7 mouse cellular contexts compared by ENCODE assay signal in genomic region chr17:80061783-80062619, GRCm38 (mm10). TPM values are rescaled to one million over a fixed set of nuclear protein-coding genes. Genes with fewer than 3 reads are reported as not detected.
A peak's percentile ranks its signal among the peaks of the same experiment; 100 is the strongest.
DNase-seq lines count a peak whose midpoint lies in the region; ATAC-seq and TF ChIP-seq lines count a peak whose summit lies in the region.

Hnrnpll (minus strand) TSS chr17:80062334.

- intact Hi-C loops in left cerebral cortex, postnatal 4 days (cut with DNase I): loop anchor here (5.0 to 10.0 kb wide), 2 partner anchors 63 to 105 kb away; partner anchors contain the start of gene Galm

- H3K9me3 ChIP-seq in embryonic facial prominence, embryonic 10.5 days: no peaks in the 10 kb centered on the region
- H3K9me3 ChIP-seq in intestine, postnatal 0 days (ENCODE audit: control insufficient read depth): no peaks in the 10 kb centered on the region
- no peaks in the 10 kb centered on the region for H3K9me3 ChIP-seq in midbrain, embryonic 12.5 days

- H3K4me1 ChIP-seq in embryonic facial prominence, embryonic 10.5 days: peaks cover 28% of the 10 kb centered on the region
- H3K4me1 ChIP-seq in intestine, postnatal 0 days (replicated peaks; ENCODE audit: control insufficient read depth, insufficient read depth, low read length): no peaks in the 10 kb centered on the region
- H3K4me1 ChIP-seq in midbrain, embryonic 12.5 days: peaks cover 27% of the 10 kb centered on the region
- peaks cover 2% of the 10 kb centered on the region; the same call in 1 of the 2 replicates for H3K4me1 ChIP-seq in small intestine, adult 2 months (ENCODE audit: control insufficient read depth, insufficient read depth, insufficient read length, low read length)

- under 1% methylated on average over 97 of the region's 97 CpGs for WGBS in embryonic facial prominence, embryonic 10.5 days
- WGBS in intestine, postnatal 0 days: under 1% methylated on average over 81 of the region's 97 CpGs
- WGBS in midbrain, embryonic 12.5 days: under 1% methylated on average over 88 of the region's 97 CpGs
- WGBS in small intestine, adult 2 months: under 1% methylated on average over 97 of the region's 97 CpGs

- ATAC-seq in intestine, postnatal 0 days: peak; percentile 98
- ATAC-seq in midbrain, embryonic 12.5 days (ENCODE audit: low FRiP score, low read depth): peak; percentile 98

- peak within 1 kb of the TSS; percentile 82 for H3K4me2 ChIP-seq in intestine, postnatal 0 days (replicated peaks; ENCODE audit: low read depth)
- peak within 1 kb of the TSS; percentile 69 for H3K4me2 ChIP-seq in midbrain, embryonic 12.5 days (replicated peaks)

- peak within 1 kb of the TSS; percentile 78 for H3K9ac ChIP-seq in intestine, postnatal 0 days (ENCODE audit: low read depth, low read length)
- peak within 1 kb of the TSS; percentile 99 for H3K9ac ChIP-seq in midbrain, embryonic 12.5 days (replicated peaks)

- no peak for TF ChIP-seq CTCF in intestine, postnatal 0 days (IDR thresholded peaks at IDR 0.05; ENCODE audit: low read depth)
- no peak for TF ChIP-seq CTCF in small intestine, adult 2 months (IDR thresholded peaks at IDR 0.05; ENCODE audit: extremely low read depth, insufficient read length, insufficient replicate concordance, low read depth, low read length)

- TF ChIP-seq POLR2A in small intestine, adult 2 months (IDR thresholded peaks at IDR 0.05; ENCODE audit: low read depth, low read length): peak; percentile 86

- peak within 1 kb of the TSS; percentile 99 for H3K27ac ChIP-seq in embryonic facial prominence, embryonic 10.5 days (replicated peaks)
- peak within 1 kb of the TSS; percentile 99 for H3K27ac ChIP-seq in intestine, postnatal 0 days (ENCODE audit: low read depth, low read length)
- H3K27ac ChIP-seq in midbrain, embryonic 12.5 days (replicated peaks): peak within 1 kb of the TSS; percentile 100
- peak within 1 kb of the TSS; percentile 98 for H3K27ac ChIP-seq in small intestine, adult 2 months (ENCODE audit: insufficient read depth, low read depth, low read length)

- peak; percentile 98 for DNase-seq in adrenal gland, postnatal 10 days
- DNase-seq in embryonic facial prominence, embryonic 10.5 days (ENCODE audit: low spot score): peak; percentile 98
- peak; percentile 93 for DNase-seq in gonadal fat pad, adult 2 months (ENCODE audit: low read depth)
- peak; percentile 96 for DNase-seq in left cerebral cortex, postnatal 4 days

- peaks cover 15% of the 10 kb centered on the region for H3K36me3 ChIP-seq in embryonic facial prominence, embryonic 10.5 days (replicated peaks)
- H3K36me3 ChIP-seq in intestine, postnatal 0 days (ENCODE audit: control insufficient read depth, insufficient read depth): no peaks in the 10 kb centered on the region
- H3K36me3 ChIP-seq in midbrain, embryonic 12.5 days: no peaks in the 10 kb centered on the region
- H3K36me3 ChIP-seq in small intestine, adult 2 months (ENCODE audit: control insufficient read depth, insufficient read depth, low read length): no peaks in the 10 kb centered on the region

- H3K4me3 ChIP-seq in embryonic facial prominence, embryonic 10.5 days: peak within 1 kb of the TSS; percentile 83
- peak within 1 kb of the TSS; percentile 96 for H3K4me3 ChIP-seq in intestine, postnatal 0 days (ENCODE audit: low read depth, low read length)
- peak within 1 kb of the TSS; percentile 95 for H3K4me3 ChIP-seq in midbrain, embryonic 12.5 days
- peak within 1 kb of the TSS; percentile 93 for H3K4me3 ChIP-seq in small intestine, adult 2 months (ENCODE audit: low read depth, low read length)

- no peaks in the 10 kb centered on the region for H3K27me3 ChIP-seq in embryonic facial prominence, embryonic 10.5 days (replicated peaks; ENCODE audit: low read depth, poor library complexity, severe bottlenecking)
- H3K27me3 ChIP-seq in intestine, postnatal 0 days (replicated peaks; ENCODE audit: control insufficient read depth, insufficient read depth, low read length): no peaks in the 10 kb centered on the region
- H3K27me3 ChIP-seq in midbrain, embryonic 12.5 days: peaks cover 5% of the 10 kb centered on the region; the same call in 1 of the 2 replicates
- H3K27me3 ChIP-seq in small intestine, adult 2 months (ENCODE audit: control insufficient read depth, insufficient read depth, low read length): no peaks in the 10 kb centered on the region

RNA-seq across cellular contexts. Expression of gene Hnrnpll, which starts in this region (rescaled TPM):
- total RNA-seq in adrenal gland, postnatal 10 days (2021): 10 to 100 TPM; 45.4 to 57.6 TPM
- polyA plus RNA-seq in embryonic facial prominence, embryonic 10.5 days (2016; fragmentation: Nextera tagmentation; extraction: Ambion mirVana): 83.4 and 85.8 TPM in 2 replicates
- 14.4 and 18.1 TPM in 2 replicates for polyA plus RNA-seq in gonadal fat pad, adult 2 months (2012; rRNA removed)
- 21.9 and 22.1 TPM in 2 replicates for polyA plus RNA-seq in intestine, postnatal 0 days (2015; fragmentation: Nextera tagmentation; extraction: Ambion mirVana)
- 10 to 100 TPM; 86.5 to 92.9 TPM for total RNA-seq in left cerebral cortex, postnatal 4 days (2021)
- polyA plus RNA-seq in midbrain, embryonic 12.5 days (2016; fragmentation: Nextera tagmentation; extraction: Ambion mirVana): 125 and 129 TPM in 2 replicates
- polyA plus RNA-seq in small intestine, adult 2 months (2012; rRNA removed): 4.9 and 10.7 TPM in 2 replicates

Comparison
In these comparisons a context has a peak if more than half of its experiments do, and no peak if none do; other contexts are left out.
1. Peak in every context shown above with its lines: DNase-seq, ATAC-seq, H3K4me3 ChIP-seq and H3K27ac ChIP-seq.